Mouse (Mus musculus) heart, embryonic 13.5 days (tissue): Measurements from ENCODE around the gene Tspan31. TPM values are rescaled to one million over a fixed set of nuclear protein-coding genes. Genes with fewer than 3 reads are reported as not detected.

Experiments
- ATAC-seq: fragments of 200-750 bp; cut with Nextera tagmentation; 2 replicates; pipeline ENCODE4 v1.8.0; 2017; ENCODE audit warnings: moderate TSS enrichment; ENCODE audit not compliant: insufficient number of reproducible peaks, low FRiP score, low TSS enrichment; ENCODE audit errors: extremely low read depth
- H3K27ac ChIP-seq: fragments of 300-500 bp; sonication (generic); replicated peaks from 2 replicates; pipeline ENCODE4 v1.5.1; 2015; ENCODE audit warnings: moderate library complexity, mild to moderate bottlenecking, inconsistent platforms
- H3K27me3 ChIP-seq: fragments of 300-500 bp; sonication (generic); replicated peaks from 2 replicates; pipeline ENCODE4 v1.6.1; 2015; ENCODE audit warnings: mild to moderate bottlenecking, inconsistent platforms
- H3K36me3 ChIP-seq: fragments of 300-500 bp; sonication (generic); 2 replicates; pipeline ENCODE4 v1.6.1; 2015; ENCODE audit warnings: mild to moderate bottlenecking, inconsistent platforms
- H3K4me1 ChIP-seq: fragments of 300-500 bp; sonication (generic); 2 replicates; pipeline ENCODE4 v1.6.1; 2015; ENCODE audit warnings: inconsistent platforms
- H3K4me2 ChIP-seq: fragments of 300-500 bp; sonication (generic); 2 replicates; pipeline ENCODE4 v1.6.1; 2015; ENCODE audit warnings: inconsistent platforms, mild to moderate bottlenecking, moderate library complexity
- H3K4me3 ChIP-seq: fragments of 300-500 bp; sonication (generic); 2 replicates; pipeline ENCODE4 v1.5.1; 2015; ENCODE audit warnings: moderate library complexity, mild to moderate bottlenecking, inconsistent platforms
- H3K9ac ChIP-seq: fragments of 300-500 bp; sonication (generic); 2 replicates; pipeline ENCODE4 v1.6.1; 2015; ENCODE audit warnings: inconsistent platforms, mild to moderate bottlenecking, moderate library complexity
- H3K9me3 ChIP-seq: fragments of 300-500 bp; sonication (generic); 2 replicates; pipeline ENCODE4 v1.6.1; 2016; ENCODE audit warnings: inconsistent platforms
- WGBS: fragments of 180-500 bp; shearing (Covaris S2); methylation state at CpG from one replicate; pipeline ENCODE4 v1.1.7; 2015; ENCODE audit warnings: mixed read lengths; 5-methylcytosine and 5-hydroxymethylcytosine counted together
- polyA plus RNA-seq: library from polyadenylated mRNA; unstranded; fragments of >200 nt; fragmentation: Nextera tagmentation; extraction: Ambion mirVana; gene quantifications from 2 replicates; pipeline ENCODE4 v1.2.1, GENCODE M21; 2015

Tspan31 gene
- 110 and 114 TPM in 2 replicates for polyA plus RNA-seq

- ATAC-seq = peak; percentile 72; the same call in 1 of the 2 replicates
- Histone ChIP-seq H3K27ac (peak within 1 kb of the TSS; percentile 92), H3K9ac (peak within 1 kb of the TSS; percentile 89), H3K36me3 (peaks cover 33% of the 10 kb centered on the region), H3K27me3 (peaks cover 13% of the 10 kb centered on the region), H3K9me3 (no peaks in the 10 kb centered on the region), H3K4me1 (peaks cover 32% of the 10 kb centered on the region), H3K4me2 (peak within 1 kb of the TSS; percentile 95), H3K4me3 (peak within 1 kb of the TSS; percentile 84)
- WGBS = 2% methylated on average over 36 of the region's 36 CpGs
Measured at GRCm38 (mm10) chr10:127070190-127071121, at the start of gene Tspan31. Tspan31 (minus strand) TSS chr10:127070264.

DNA sequence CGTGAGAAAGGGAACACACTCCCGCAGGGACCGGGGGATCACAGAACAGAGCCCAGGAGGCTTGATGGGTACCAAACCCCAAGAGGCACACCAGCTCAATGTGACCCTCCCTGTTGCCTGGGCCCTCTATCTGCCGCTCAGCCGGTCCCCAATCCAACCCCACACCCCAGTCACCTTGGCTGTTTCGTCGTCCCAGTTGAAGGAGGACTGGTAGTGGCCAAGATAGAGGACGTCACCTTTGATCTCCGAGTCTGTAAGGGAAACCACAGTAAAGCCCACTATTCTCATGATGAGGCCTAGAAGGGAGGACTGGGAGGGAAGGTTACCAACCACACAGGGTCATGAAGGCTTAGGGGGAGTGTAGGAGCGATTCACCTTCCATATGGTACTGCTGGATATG is 49.2 kb upstream of the Tspan31 start:
- no peak overlapping the region for H3K4me3 ChIP-seq
- no peaks in the 10 kb centered on the region for H3K27me3 ChIP-seq
- H3K4me2 ChIP-seq = no peak overlapping the region
- peaks cover 48% of the 10 kb centered on the region for H3K36me3 ChIP-seq
- 89% methylated on average over 10 of the region's 10 CpGs for WGBS
- H3K4me1 ChIP-seq = peaks cover 17% of the 10 kb centered on the region
- no peaks in the 10 kb centered on the region for H3K9me3 ChIP-seq
- H3K9ac ChIP-seq = no peak overlapping the region
- ATAC-seq = no peak
- no peak overlapping the region for H3K27ac ChIP-seq

- ATAC-seq = no peak
- no peaks in the 10 kb centered on the region for H3K27me3 ChIP-seq
- peaks cover 17% of the 10 kb centered on the region for H3K4me1 ChIP-seq
- H3K27ac ChIP-seq = no peak overlapping the region
- peaks cover 48% of the 10 kb centered on the region for H3K36me3 ChIP-seq
- WGBS = 85% methylated on average over 11 of the region's 11 CpGs
- no peaks in the 10 kb centered on the region for H3K9me3 ChIP-seq
- no peak overlapping the region for H3K4me3 ChIP-seq
- no peak overlapping the region for H3K9ac ChIP-seq
- no peak overlapping the region for H3K4me2 ChIP-seq
Measured at GRCm38 (mm10) chr10:127118470-127118869, 48.4 kb upstream of the Tspan31 start.

- Histone ChIP-seq H3K27ac (no peak overlapping the region), H3K4me1 (peaks cover 1% of the 10 kb centered on the region; the same call in 1 of the 2 replicates), H3K27me3 (no peaks in the 10 kb centered on the region), H3K9ac (no peak overlapping the region), H3K9me3 (no peaks in the 10 kb centered on the region), H3K4me3 (no peak overlapping the region), H3K36me3 (peaks cover 68% of the 10 kb centered on the region), H3K4me2 (no peak overlapping the region)
- ATAC-seq = no peak
- WGBS = 74% methylated on average over 2 of the region's 2 CpGs
Measured at GRCm38 (mm10) chr10:127115068-127115467, 45.0 kb upstream of the Tspan31 start.

DNA sequence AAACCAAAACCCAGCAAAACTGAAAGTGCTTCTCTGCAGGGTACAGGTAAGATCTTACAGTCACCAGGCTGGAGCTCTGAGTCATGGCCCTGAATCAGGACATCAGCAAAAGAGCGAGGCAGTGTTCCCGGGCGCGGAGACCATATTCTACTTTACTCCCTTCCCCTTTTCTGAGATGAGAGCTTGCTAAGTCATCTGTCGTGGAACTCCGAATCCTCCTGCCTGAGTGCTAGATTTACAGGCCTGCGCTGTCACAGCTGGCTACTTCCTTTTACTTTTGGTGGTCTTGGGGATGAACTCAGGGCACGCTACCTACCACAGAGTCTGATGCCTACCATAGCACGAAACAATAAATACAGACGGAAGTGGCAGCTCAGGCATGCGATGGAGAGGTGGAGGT is 44.3 kb upstream of the Tspan31 start:
- Histone ChIP-seq H3K4me2 (no peak overlapping the region), H3K9ac (no peak overlapping the region), H3K9me3 (no peaks in the 10 kb centered on the region), H3K36me3 (peaks cover 68% of the 10 kb centered on the region), H3K27me3 (no peaks in the 10 kb centered on the region), H3K27ac (no peak overlapping the region), H3K4me1 (no peaks in the 10 kb centered on the region), H3K4me3 (no peak overlapping the region)
- ATAC-seq = no peak
- 91% methylated on average over 11 of the region's 11 CpGs for WGBS

DNA sequence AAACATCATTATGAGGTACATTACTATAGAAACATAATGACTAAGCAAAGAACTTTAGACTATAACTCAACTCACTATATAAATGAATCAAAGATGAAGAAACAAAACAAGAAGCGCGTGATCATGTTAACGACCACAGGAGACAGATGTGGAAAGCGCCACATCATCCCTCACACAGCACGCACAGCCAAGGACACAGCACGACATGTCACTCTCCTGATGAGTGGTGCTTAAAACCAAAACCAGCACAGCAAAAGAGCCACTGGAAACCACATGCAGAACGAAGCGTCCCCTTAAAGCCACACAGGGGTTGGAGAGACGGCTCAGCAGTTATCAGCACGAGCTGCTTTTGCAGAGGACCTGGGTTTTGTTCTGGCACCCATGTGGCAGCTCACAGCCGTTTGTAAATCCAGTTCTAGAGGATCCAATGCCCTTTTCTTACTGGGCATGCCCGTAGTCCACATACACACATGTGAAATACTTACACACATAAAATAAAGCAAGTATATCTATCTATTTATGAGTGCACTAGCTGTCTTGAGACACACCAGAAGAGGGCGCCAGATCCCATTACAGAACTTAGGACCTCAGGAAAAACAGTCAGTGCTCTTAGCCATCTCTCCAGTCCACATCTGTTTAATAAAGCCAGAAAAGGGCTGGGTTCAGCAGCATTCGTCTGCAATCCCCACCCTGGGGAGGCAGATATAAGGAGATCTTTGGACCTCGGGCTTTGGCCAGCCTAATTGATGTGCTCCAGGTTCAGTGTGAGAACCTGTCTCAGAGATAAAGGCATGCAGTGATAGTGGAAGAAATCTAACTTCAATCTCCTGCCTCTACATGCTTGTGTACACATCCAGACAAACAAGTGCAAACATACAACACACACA is 41.2 kb upstream of the Tspan31 start:
- no peak overlapping the region for H3K27ac ChIP-seq
- no peak for ATAC-seq
- no peaks in the 10 kb centered on the region for H3K9me3 ChIP-seq
- peaks cover 49% of the 10 kb centered on the region for H3K36me3 ChIP-seq
- no peaks in the 10 kb centered on the region for H3K27me3 ChIP-seq
- 85% methylated on average over 15 of the region's 15 CpGs for WGBS
- no peak overlapping the region for H3K4me3 ChIP-seq
- H3K4me1 ChIP-seq = no peaks in the 10 kb centered on the region
- H3K4me2 ChIP-seq = no peak overlapping the region
- no peak overlapping the region for H3K9ac ChIP-seq

DNA sequence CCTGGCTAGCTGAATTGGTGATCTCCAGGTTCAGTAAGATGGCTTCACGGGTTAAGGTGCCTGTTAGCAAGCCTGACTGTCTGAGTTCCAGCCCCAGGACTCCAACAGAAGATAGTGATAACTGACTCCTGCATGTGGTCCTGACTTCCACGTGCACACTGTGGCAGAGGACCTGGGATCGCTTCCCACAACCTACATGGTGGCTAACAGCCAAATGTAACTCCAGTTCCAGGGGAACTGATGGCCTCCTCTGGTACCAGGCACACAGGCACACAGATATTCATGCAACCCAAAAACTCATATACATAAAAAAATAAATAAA is 38.2 kb upstream of the Tspan31 start:
- Histone ChIP-seq H3K4me3 (no peak overlapping the region), H3K36me3 (peaks cover 39% of the 10 kb centered on the region), H3K4me2 (no peak overlapping the region), H3K9me3 (no peaks in the 10 kb centered on the region), H3K4me1 (no peaks in the 10 kb centered on the region), H3K27me3 (no peaks in the 10 kb centered on the region), H3K9ac (no peak overlapping the region), H3K27ac (no peak overlapping the region)
- ATAC-seq = no peak
- WGBS = 70% methylated on average over 3 of the region's 3 CpGs

GRCm38 (mm10) chr10:127107563-127108261 is 37.6 kb upstream of the Tspan31 start:
- H3K27ac ChIP-seq = no peak overlapping the region
- no peak overlapping the region for H3K9ac ChIP-seq
- 83% methylated on average over 16 of the region's 16 CpGs for WGBS
- H3K4me1 ChIP-seq = no peaks in the 10 kb centered on the region
- H3K27me3 ChIP-seq = no peaks in the 10 kb centered on the region
- no peak overlapping the region for H3K4me2 ChIP-seq
- H3K4me3 ChIP-seq = no peak overlapping the region
- no peaks in the 10 kb centered on the region for H3K9me3 ChIP-seq
- H3K36me3 ChIP-seq = peaks cover 34% of the 10 kb centered on the region
- ATAC-seq = no peak

DNA sequence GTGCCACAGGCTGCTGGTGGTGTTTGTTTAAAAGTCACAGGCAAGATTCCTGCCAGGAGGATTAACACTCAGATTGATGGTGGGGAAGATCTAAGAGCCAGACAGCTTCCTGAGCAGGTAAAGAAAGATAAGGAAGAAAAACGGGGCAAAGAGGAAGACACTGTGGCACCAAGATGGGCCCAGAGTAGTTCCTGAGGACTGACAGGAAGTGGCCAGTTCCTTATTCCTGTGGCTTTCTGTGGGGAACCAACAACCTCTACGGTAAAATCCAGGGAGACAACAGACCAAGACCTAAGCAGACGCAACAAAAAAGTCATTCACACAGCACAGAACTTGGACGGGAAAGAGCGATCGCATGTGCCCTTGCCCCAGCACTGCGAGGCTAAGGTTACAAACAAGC is 33.6 kb upstream of the Tspan31 start:
- Histone ChIP-seq H3K27ac (no peak overlapping the region), H3K4me2 (no peak overlapping the region), H3K36me3 (peaks cover 33% of the 10 kb centered on the region), H3K4me1 (no peaks in the 10 kb centered on the region), H3K9ac (no peak overlapping the region), H3K4me3 (no peak overlapping the region), H3K27me3 (no peaks in the 10 kb centered on the region), H3K9me3 (no peaks in the 10 kb centered on the region)
- ATAC-seq = no peak
- WGBS = 72% methylated on average over 7 of the region's 7 CpGs

DNA sequence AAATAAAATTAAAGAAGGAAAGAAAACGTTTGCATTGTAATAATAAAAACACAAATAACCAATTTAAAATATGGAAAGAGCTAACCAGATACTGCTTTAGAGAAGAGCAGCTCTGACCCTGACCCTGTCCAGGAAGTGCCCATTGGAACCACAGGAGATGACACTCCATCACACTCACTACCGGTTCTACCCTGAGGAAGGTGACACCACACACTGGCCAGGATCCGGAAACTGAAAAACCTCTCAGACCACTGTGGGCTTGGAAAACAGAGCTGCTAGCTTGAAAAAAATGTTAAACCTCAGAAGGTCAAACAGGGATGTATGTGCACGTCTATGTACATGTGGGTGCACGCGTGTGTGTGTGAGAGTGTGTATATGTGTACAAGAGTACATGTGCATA is 31.1 kb upstream of the Tspan31 start:
- ATAC-seq = no peak
- Histone ChIP-seq H3K4me3 (no peak overlapping the region), H3K4me1 (no peaks in the 10 kb centered on the region), H3K36me3 (peaks cover 46% of the 10 kb centered on the region), H3K27me3 (no peaks in the 10 kb centered on the region), H3K9ac (no peak overlapping the region), H3K9me3 (no peaks in the 10 kb centered on the region), H3K27ac (no peak overlapping the region), H3K4me2 (no peak overlapping the region)
- WGBS = 77% methylated on average over 6 of the region's 6 CpGs

DNA sequence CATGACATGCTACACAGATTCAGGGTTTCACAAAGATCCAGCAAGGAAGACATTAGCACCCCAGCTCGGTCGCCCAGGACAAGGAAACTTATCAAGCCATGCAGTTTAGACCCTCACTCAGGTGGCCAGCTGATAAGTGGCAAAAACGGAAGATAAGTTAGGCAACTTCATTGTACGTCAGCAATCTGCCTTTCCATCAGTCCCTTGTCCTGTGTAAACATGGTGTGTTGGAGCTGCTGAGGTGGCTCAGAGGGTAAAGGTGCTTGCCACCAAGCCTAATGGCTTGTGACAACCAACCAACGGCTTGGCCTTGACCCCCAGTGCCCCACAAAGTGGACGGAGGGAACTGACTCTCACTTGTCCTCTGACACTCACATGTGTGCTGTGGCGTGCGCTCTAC is 30.4 kb upstream of the Tspan31 start:
- WGBS = 67% methylated on average over 8 of the region's 8 CpGs
- H3K27me3 ChIP-seq = no peaks in the 10 kb centered on the region

More for the DNA sequence above, 30.4 kb upstream of the Tspan31 start:
- Histone ChIP-seq H3K9ac (no peak overlapping the region), H3K4me2 (no peak overlapping the region), H3K4me3 (no peak overlapping the region), H3K4me1 (peaks cover under 1% of the 10 kb centered on the region; the same call in 1 of the 2 replicates), H3K9me3 (no peaks in the 10 kb centered on the region), H3K36me3 (peaks cover 49% of the 10 kb centered on the region), H3K27ac (no peak overlapping the region)
- ATAC-seq = no peak
